Mouse (Mus musculus): ENCODE results near the gene Rab11fip4.

GRCm38 (mm10) chr11:79718829-79719346 lies 127.9 kb downstream of the Rab11fip4 start:
- TF ChIP-seq CTCF (conservative IDR thresholded peaks at IDR 0.05; ENCODE audit: insufficient read depth, insufficient read length, low read depth, low read length) (no peak), POLR2A (IDR thresholded peaks at IDR 0.05; ENCODE audit: low read depth, low read length) (no peak)
